Mouse (Mus musculus) megakaryocyte progenitor cell, adult 5-6 weeks (primary cell): ENCODE data around the gene Nosip. TPM values are rescaled to one million over a fixed set of nuclear protein-coding genes. Genes with fewer than 3 reads are reported as not detected.

Experiments used
- ATAC-seq: replicated peaks from 2 replicates; pipeline ENCODE4 v1.8.0; 2016; ENCODE audit warnings: mild to moderate bottlenecking, moderate TSS enrichment, inconsistent platforms; ENCODE audit not compliant: poor library complexity
- total RNA-seq, 2 experiments: library from RNA; stranded (forward) in 1 of 2; stranded (reverse) in 1 of 2; fragments of 157-497, 149-512 nt in 1 of 2; fragments of 200-1000 nt in 1 of 2; gene quantifications; 2 replicates each; pipeline versions ENCODE4 v1.2.3 to v1.2.4; 2015 to 2017

The Nosip gene
- total RNA-seq, 2 experiments from 2014 or later, result 45.0 to 49.2 TPM

DNA sequence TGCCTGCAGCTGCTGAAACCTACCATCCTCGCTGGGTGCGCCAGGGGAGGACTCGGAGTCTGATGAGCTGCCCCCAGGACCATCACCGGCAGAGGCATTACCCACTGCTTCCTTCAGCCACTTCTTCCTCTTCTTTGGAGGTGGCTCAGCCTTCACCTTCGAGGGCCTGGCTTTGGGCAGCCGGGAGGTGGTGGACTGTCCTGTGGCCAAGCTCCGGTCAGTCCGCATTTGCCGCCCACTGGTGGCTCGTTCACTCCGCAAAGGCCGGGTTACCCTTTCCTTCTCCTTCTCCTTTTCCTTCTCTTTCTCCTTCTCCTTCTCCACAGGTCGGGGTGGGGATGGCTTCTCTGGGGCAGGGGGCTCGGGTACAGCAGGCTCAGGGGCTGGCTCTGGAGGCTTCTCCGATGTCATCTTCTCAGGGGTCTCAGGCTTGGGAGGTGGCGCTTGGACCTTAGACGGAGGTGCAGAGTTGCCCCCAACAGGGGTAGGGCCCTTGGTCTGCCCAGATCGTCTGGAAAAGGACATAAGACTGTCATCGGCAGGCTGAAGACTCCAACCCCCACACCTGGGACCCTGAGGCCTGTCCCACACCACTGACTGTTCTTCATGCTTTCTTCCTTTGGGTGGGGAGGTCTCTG, 28.4 kb upstream of the Nosip start:
- no peak for ATAC-seq

DNA sequence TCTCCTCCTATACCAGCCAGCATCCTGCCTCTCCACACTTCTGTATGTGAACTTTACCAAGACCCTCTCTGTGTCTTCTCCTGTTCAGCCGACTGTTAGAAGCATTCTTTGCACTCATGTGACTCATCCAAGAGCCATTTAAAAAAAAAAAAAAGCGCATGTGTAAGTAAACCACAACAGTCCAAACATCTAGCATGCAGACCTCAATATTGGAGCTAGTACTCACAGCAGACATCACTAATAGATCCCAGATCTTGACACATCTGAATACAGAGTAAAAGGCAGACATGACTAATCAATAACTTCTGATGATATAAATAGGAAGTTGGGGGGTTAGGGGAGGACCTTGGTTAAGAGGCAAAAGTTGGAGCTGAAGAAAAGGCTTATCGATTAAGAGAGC, 26.6 kb upstream of the Nosip start:
- no peak for ATAC-seq

DNA sequence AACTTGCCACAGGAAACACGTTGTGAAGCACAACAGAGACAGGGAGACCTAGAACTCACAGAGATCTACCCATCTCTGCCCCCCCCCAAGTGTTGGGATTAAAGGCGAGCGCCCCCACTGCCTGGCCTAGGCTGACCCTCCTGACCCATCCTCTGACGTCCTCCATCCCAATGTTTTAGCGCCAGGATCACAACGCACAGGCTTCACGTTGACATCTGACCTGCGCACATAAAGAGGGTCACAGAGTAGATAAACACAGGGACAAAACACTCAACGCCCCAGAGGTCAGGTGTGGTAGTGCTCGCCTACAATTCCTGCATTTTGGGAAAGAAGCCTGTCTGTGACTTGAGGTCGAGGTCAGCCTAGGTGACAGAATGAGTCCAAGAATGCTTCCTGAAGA, 25.5 kb upstream of the Nosip start:
- ATAC-seq, result no peak

DNA sequence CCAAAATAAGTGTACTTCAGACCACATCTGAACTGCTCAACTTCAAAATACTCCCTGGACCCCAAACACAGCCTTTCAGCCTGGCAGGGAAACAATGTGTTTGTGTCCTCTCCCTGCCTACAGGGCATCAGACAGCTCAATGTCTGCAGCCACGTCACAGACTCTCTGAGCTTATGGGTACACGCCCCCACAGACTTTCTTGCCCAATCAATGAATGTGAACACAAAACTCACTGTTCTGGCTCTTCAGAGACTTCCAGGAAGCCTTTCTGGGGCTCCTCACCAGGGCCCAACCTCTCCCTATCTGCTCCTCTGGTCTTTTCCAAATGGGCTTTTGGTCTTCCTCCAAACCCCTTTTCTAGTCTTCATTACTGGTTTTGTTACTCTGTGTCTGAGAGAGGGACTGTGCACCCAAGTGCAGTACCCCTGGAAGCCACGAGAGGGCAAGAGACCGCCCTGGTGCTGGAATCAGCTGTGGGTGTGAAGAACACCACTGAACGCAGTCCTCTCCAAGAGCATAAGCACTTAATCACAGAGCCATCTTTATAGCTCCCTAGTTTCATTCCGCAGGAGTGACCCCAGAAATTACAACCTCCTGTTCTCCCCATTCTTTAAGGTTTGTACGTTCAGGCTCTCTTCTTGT, 24.4 kb upstream of the Nosip start:
- peak; percentile 97 for ATAC-seq

- ATAC-seq, result no peak
Measured at GRCm38 (mm10) chr7:45038411-45038810, 23.8 kb upstream of the Nosip start.

DNA sequence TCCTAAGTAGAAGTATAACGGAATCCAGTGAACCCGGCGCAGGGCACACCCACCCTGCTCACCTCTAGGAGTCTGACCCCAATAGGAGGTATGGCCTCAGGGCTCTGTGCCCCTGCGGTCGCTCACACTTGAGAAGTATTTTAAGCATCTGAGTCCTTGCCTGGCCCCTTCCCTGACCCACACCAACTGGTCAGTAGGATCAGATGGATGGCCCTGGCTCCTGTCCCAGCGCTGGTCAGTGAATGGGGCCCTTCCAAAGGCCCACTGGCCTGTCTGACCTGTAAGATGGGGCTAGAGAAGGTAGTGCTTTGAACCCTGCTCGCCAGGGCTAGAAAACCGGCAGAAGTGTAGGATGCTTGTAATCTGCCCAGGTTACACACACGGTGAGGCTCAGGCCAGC, 21.4 kb upstream of the Nosip start:
- ATAC-seq, result no peak

GRCm38 (mm10) chr7:45043307-45043706, 18.9 kb upstream of the Nosip start:
- no peak for ATAC-seq

DNA sequence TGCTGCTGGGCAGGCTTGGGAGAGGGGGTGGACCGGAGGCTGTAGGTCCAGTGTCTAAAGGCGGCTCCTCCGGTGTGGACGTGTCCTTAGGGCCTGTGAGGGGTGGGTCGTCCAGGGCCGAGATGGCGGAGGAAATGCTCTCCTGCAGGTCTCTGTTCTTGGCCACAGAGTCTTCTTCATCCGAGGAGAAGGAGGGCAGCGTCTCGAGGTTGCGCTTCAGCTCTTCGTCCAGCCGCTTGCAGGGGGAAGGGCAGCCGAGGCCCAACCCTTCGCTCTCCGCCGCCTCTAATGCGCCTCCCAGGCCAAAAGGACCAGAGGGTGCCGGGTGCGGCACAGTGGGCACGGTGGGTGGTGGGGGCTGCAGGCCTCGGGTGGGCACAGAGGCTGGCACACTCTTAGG, 16.5 kb upstream of the Nosip start:
- no peak for ATAC-seq

DNA sequence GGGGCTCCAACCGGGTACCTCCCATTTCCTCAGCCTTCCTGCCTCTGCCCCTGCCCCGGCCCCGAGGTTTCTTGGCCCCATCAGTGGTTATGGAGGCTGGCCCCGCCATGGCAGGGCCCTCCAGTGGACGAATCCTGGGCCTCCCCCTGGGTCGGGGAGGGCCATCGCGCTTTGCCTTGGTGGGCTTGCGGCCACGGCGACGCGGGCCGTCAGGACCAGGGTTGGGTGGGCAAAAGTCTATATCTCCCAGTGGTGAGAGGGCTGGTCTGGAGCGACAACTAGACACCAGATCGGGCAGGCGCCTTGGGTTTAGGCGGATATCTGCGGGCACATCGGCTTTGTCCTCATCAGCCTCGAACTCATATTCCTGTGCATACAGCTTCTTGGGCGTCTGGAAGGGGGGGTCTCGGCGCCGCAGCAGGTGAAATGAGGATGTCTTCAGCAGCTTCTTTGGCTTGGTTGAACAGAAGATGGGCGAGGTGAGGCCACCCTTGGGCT, 15.3 kb upstream of the Nosip start:
- ATAC-seq, result no peak

- ATAC-seq, result no peak
Measured at GRCm38 (mm10) chr7:45047491-45047890, 14.7 kb upstream of the Nosip start.

GRCm38 (mm10) chr7:45048001-45048890, 14.0 kb upstream of the Nosip start:
- no peak for ATAC-seq

- no peak for ATAC-seq
Measured at GRCm38 (mm10) chr7:45048923-45049657, 13.1 kb upstream of the Nosip start.

DNA sequence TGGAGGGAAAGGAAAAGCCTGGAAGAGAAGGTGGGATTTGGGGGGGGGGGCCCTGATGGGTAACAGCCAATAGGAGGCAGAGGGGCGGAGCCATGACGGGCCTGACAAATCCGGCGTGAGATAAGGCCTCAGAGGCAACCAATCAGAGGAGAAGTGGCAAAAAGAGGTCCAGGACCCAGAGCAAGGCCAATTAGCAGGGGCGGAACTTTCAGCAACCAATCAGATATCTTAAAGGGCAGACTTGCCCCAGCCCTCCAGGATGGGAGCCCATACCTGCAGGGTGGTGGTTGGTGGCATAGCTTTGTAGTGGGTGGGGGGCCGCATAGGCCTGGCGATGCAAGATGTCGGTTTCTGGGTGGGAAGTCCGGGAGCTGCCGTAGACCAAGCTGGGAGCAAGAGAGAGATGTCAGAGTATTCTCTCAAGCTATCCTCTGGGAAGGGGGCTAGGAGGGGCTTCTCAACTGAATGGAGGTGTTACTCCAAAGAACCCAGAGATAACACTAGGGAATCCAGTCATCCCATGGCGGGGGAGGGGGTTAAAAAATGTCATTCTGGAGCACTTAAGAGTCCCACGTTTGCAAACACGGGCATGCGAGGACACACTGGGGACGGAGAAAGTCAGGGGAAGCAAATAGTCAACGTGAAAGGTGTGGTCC, 11.2 kb upstream of the Nosip start:
- peak; percentile 20 for ATAC-seq

DNA sequence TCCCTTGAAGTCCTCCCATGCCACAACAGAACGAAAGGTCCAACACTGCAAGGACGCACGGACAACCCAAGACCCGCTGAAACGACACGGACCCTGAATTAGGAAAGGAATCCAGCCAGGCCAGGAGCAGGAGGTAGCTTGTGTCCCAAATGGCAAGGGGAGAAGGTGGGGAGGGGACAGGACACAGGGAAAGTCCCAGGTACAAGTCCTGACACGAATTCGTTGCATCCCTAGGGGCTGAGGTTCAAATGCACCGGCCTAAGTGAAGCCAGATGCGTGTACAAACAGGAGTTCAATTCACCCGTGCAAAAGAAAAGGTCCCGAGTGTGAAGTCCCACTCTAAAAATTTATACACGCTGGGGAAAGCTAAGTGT, 10.6 kb upstream of the Nosip start:
- no peak for ATAC-seq

GRCm38 (mm10) chr7:45052181-45052861, 9.9 kb upstream of the Nosip start:
- no peak for ATAC-seq

DNA sequence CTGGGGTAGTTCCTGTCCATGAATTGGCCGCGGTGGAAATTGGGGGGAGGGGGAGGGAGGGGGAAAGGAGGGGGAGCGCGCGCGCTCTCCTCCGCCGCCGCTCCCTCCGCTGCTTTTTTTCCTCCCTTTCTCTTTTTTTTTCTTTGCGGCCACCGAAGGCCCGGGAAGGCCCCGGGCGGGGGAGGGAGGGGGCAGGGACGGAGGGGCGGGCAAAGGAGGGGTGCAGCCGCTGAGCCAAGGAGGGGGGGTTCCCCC, 9.4 kb upstream of the Nosip start, which contains the start of gene Prr12:
Gene Prr12 (minus strand): TSS at position 20 of the 255 bp plus-strand sequence.
- no peak for ATAC-seq

DNA sequence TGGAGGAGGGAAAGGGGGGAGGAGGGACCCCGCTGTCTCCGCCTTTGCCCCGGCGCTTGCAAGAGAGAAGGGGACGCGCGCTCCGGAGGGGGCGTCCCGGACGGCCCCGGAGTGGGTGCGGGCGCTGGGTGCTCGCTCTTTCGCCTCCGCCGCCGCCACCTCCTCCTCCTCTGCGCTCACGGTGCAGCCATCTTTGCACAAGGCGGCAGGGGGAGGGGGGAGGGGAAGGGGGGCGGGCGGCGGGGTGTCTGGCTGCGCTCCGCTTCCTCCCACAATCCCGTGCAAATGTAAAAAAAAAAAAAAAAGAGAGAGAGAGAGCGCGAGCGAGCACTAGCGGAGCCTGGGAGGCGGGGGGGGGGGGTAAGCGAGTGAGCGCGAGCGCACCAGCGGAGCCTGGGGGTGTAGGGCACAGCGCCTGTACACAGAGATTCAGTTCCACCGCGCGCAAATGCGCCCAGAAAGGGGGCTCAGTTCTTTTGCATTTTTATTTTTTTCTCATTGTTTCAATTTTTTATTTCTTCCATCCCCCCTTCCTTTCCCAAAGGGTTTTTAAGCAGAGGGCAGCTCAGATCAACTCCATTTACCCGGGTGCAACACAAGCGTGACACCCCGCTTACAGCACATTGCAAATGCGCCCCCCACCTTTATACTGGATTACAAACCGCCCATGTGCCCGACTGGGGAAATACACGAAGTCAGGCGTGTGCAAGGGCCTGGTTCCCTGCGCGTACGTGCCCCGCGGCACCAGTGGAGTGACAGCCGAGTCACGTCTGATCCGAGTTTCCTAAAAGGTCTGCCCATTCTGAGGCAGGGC, 8.9 kb upstream of the Nosip start:
- peak; percentile 53 for ATAC-seq

- ATAC-seq, result peak; percentile 87
Measured at GRCm38 (mm10) chr7:45053931-45054510, 8.2 kb upstream of the Nosip start.
